Mouse (Mus musculus) frontal cortex, adult 2 months (tissue): ENCODE results near the gene Ccni. TPM values are rescaled to one million over a fixed set of nuclear protein-coding genes. Genes with fewer than 3 reads are reported as not detected.

ENCODE experiments used
- DNase-seq, 2 experiments: peaks; one replicate each; pipeline ENCODE4 v3.0.0; 2022; ENCODE audit warnings: low spot score in 1 of 2; ENCODE audit errors: extremely low spot score in 1 of 2
- polyA plus RNA-seq: library from polyadenylated mRNA; depleted of rRNA; stranded (reverse); fragments of >200 nt; gene quantifications from 2 replicates; pipeline ENCODE4 v1.2.3, GENCODE M21; 2012

Gene Ccni
- polyA plus RNA-seq, 1 experiment: 178 TPM

GRCm38 (mm10) chr5:93205371-93206108 is 755 bp downstream of the Ccni start:
- peak; percentile 22 to 38 for DNase-seq

GRCm38 (mm10) chr5:93201181-93201580 is 5.1 kb downstream of the Ccni start:
- DNase-seq: no peak

- no peak for DNase-seq
These were observed 8.1 kb downstream of the Ccni start for GRCm38 (mm10) chr5:93198232-93198631.

GRCm38 (mm10) chr5:93190428-93190827 is 15.9 kb downstream of the Ccni start:
- DNase-seq: no peak

GRCm38 (mm10) chr5:93189607-93190006 is 16.7 kb downstream of the Ccni start:
- DNase-seq: no peak

- no peak for DNase-seq
These were observed 21.7 kb downstream of the Ccni start for GRCm38 (mm10) chr5:93184548-93184947.

- DNase-seq: no peak
These were observed 23.0 kb downstream of the Ccni start for GRCm38 (mm10) chr5:93183311-93183710.

- DNase-seq: peak in 1 of 2 experiments; percentile 35
These were observed 26.0 kb downstream of the Ccni start for GRCm38 (mm10) chr5:93180252-93180651.

- no peak for DNase-seq
These were observed 27.7 kb downstream of the Ccni start for GRCm38 (mm10) chr5:93178616-93179015.

- no peak for DNase-seq
These were observed 31.6 kb downstream of the Ccni start for GRCm38 (mm10) chr5:93174675-93175074.

- no peak for DNase-seq
These were observed 33.8 kb downstream of the Ccni start for GRCm38 (mm10) chr5:93172536-93172935.

- no peak for DNase-seq
These were observed 34.9 kb downstream of the Ccni start for GRCm38 (mm10) chr5:93171420-93171819.

GRCm38 (mm10) chr5:93168654-93169053 is 37.6 kb downstream of the Ccni start:
- DNase-seq: no peak

- DNase-seq: no peak
These were observed 38.3 kb downstream of the Ccni start for GRCm38 (mm10) chr5:93167919-93168516.

- peak in 1 of 2 experiments; percentile 82 for DNase-seq
These were observed 42.8 kb downstream of the Ccni start for GRCm38 (mm10) chr5:93163541-93163940.

- DNase-seq: no peak
These were observed 51.9 kb downstream of the Ccni start for GRCm38 (mm10) chr5:93154401-93154800.

- DNase-seq: no peak
These were observed 53.8 kb downstream of the Ccni start for GRCm38 (mm10) chr5:93152451-93152850.

GRCm38 (mm10) chr5:93151985-93152384 is 54.3 kb downstream of the Ccni start:
- no peak for DNase-seq

- DNase-seq: no peak
These were observed 56.1 kb downstream of the Ccni start for GRCm38 (mm10) chr5:93149969-93150777.

GRCm38 (mm10) chr5:93145504-93145903 is 60.8 kb downstream of the Ccni start:
- no peak for DNase-seq

GRCm38 (mm10) chr5:93144874-93145273 is 61.4 kb downstream of the Ccni start:
- DNase-seq: no peak
